Mouse (Mus musculus): ENCODE results near the gene Tcp11x2. TPM values are rescaled to one million over a fixed set of nuclear protein-coding genes. Genes with fewer than 3 reads are reported as not detected.

Gene Tcp11x2
- not detected for total RNA-seq (2023)

DNA sequence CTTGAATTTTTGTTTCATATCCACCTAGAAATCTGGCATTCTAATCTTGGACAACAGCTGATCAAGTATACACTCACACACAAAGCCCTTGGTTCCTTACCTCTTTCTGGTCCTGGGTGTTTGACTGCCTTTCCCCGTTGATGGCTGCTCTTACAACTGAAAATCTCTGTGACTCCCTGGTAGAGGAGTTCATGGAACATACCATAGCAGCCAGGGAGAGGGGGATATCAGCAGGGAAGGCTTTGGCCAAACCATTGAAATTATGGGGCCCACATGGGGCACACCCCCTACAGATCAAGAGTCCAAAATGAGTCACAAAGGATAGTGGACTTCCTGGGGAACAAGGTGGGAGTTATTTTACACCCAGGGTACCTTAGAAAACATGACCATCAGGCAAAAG is at the start of gene Tcp11x2:
Gene Tcp11x2 (minus strand): TSS at position 158 of the 400 bp plus-strand sequence.

DNA sequence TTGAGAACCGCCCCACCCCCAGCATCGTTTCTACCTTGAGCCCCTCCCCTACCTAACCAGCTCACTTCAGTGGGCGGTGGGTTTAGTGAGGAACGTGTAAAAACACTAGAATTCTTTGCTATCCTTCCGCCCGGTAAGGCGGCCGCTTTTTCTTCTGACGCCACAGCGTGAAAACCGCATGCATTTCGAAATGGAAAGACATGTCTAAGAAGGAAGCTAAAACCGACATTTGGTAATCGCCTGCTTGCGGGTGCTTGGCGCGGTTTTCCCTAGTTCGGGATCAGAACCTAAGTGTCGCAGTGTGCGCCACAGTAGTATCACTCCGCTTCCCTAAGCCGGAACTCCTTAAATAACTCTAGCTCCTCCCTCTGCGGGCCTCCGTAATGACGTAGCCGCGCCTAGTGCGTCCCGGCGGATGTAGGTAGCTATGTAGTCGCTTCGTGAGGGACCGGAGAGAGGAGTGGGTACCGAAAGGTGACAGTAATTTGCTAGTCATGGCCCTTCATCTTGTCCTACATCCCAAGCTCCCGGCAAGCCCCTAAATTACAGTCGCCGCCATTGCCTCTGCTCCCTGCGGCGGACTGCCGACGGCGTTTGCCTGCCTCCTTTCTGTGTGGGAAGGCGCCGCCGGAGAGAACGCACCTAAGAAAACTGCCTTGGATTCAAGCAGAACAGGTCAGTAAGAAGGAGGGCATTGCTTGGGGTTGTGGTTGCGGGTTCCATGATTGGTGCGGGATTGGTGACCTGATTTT is 48.9 kb upstream of the Tcp11x2 start, which contains the start of the genes Armcx5 and Gprasp1:
Gene Armcx5 (plus strand): TSS at position 430 of the 752 bp plus-strand sequence.
Gene Gprasp1 (plus strand): TSS at position 430 of the 752 bp plus-strand sequence.

DNA sequence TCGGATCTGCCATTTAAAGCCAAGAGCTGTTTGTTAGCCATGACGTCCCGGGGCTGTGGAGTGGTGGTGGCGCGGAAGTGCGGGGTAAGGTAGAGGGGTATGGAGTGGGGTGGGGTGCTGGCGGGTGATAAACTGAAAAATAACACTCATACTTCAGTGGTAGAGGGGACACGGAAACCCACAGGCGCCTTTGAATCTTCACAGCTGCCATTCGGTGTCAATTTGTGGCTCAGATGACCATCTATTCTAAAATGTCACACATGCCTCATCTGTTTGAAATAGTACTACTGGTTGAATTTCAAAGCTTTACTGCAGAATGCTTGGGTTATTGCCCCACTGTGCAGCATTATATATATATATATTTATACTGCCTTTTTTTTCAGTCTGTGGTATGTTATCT is 31.6 kb upstream of the Tcp11x2 start, which contains the start of gene Tmsb15a:
Gene Tmsb15a (minus strand): TSS at position 101 of the 400 bp plus-strand sequence.

DNA sequence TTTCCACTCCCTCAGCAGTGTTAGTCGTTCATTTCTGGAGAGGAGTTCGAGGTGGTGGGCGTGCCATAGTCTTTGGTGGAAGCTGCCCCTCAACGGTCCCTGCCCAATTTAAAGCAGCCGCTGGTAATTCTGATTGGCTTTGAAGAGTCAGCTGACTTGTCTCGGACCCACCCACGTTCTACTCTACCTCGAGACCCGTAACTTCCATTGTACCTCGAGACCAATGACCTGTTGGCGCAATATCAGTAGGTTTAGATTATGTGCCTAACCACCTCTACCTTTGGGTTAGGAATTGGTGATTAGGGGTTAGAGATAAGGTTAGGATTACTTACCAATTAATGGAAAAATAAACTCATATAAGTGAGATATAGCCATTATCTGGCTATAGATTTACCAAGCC is 66.0 kb downstream of the Tcp11x2 start, which contains the start of gene Prame:
Gene Prame (minus strand): TSS at position 101 of the 400 bp plus-strand sequence.

Other genes with a start within 250 kb of the Tcp11x2 start
- not detected for gene AV320801, start 199.2 kb downstream of the Tcp11x2 start, total RNA-seq (2023)
- gene Nxf7, start 95.0 kb downstream of the Tcp11x2 start, total RNA-seq (2023): under 1 TPM in 1 of 2 experiments, not detected in 1; 0.82 TPM
- not detected for gene Prame, start 66.1 kb downstream of the Tcp11x2 start, total RNA-seq (2023)
- gene Tmsb15a, start 31.5 kb upstream of the Tcp11x2 start, total RNA-seq (2023): not detected
- gene Armcx5, start 48.9 kb upstream of the Tcp11x2 start, total RNA-seq (2023): 10 to 100 TPM in 1 of 2 experiments, 1 to 10 TPM in 1; 9.7 to 11.7 TPM
- gene Gprasp1, start 48.9 kb upstream of the Tcp11x2 start, total RNA-seq (2023): 10 to 100 TPM; 22.9 to 27.2 TPM
- under 1 TPM; 0.89 to 0.97 TPM for gene Bhlhb9, start 103.8 kb upstream of the Tcp11x2 start, total RNA-seq (2023)
- gene Gprasp2, start 145.2 kb upstream of the Tcp11x2 start, total RNA-seq (2023): 1 to 10 TPM in 1 of 2 experiments, under 1 TPM in 1; 0.81 to 7.3 TPM

All from monocyte, adult 59 days (primary cell).